Mouse (Mus musculus): Measurements from ENCODE around the gene Slco2b1. TPM values are rescaled to one million over a fixed set of nuclear protein-coding genes. Genes with fewer than 3 reads are reported as not detected.

The Slco2b1 gene
- polyA plus RNA-seq, 1 experiment from 2014 or later = 4.1 TPM

Other genes starting within 250 kb of the Slco2b1 start
- gene Klhl35, start 245.3 kb downstream of the Slco2b1 start, polyA plus RNA-seq (2015; fragmentation: Nextera tagmentation; extraction: Ambion mirVana) = 0.96 and 1.4 TPM in 2 replicates
- gene Rps3, start 227.6 kb downstream of the Slco2b1 start, polyA plus RNA-seq (2015; fragmentation: Nextera tagmentation; extraction: Ambion mirVana) = 746 and 790 TPM in 2 replicates
- gene Arrb1, start 175.9 kb downstream of the Slco2b1 start, polyA plus RNA-seq (2015; fragmentation: Nextera tagmentation; extraction: Ambion mirVana) = 5.5 and 7.2 TPM in 2 replicates
- gene Tpbgl, start 84.2 kb downstream of the Slco2b1 start, polyA plus RNA-seq (2015; fragmentation: Nextera tagmentation; extraction: Ambion mirVana) = 1.0 and 1.1 TPM in 2 replicates
- not detected in 2 replicates for gene Olfr520, start 18.9 kb upstream of the Slco2b1 start, polyA plus RNA-seq (2015; fragmentation: Nextera tagmentation; extraction: Ambion mirVana)
- gene Olfr521, start 52.2 kb upstream of the Slco2b1 start, polyA plus RNA-seq (2015; fragmentation: Nextera tagmentation; extraction: Ambion mirVana) = not detected in 2 replicates
- gene Neu3, start 117.1 kb upstream of the Slco2b1 start, polyA plus RNA-seq (2015; fragmentation: Nextera tagmentation; extraction: Ambion mirVana) = 3.2 and 3.5 TPM in 2 replicates
- gene Xrra1, start 147.8 kb upstream of the Slco2b1 start, polyA plus RNA-seq (2015; fragmentation: Nextera tagmentation; extraction: Ambion mirVana) = 0.43 and 0.65 TPM in 2 replicates
- gene Spcs2, start 152.1 kb upstream of the Slco2b1 start, polyA plus RNA-seq (2015; fragmentation: Nextera tagmentation; extraction: Ambion mirVana) = 315 and 334 TPM in 2 replicates

Data from embryonic facial prominence, embryonic 15.5 days (tissue).